Mouse (Mus musculus): ENCODE measurements around the gene Ubash3b. TPM values are rescaled to one million over a fixed set of nuclear protein-coding genes. Genes with fewer than 3 reads are reported as not detected.

Gene Ubash3b
- total RNA-seq, 1 experiment from 2014 or later = 2.1 TPM

DNA sequence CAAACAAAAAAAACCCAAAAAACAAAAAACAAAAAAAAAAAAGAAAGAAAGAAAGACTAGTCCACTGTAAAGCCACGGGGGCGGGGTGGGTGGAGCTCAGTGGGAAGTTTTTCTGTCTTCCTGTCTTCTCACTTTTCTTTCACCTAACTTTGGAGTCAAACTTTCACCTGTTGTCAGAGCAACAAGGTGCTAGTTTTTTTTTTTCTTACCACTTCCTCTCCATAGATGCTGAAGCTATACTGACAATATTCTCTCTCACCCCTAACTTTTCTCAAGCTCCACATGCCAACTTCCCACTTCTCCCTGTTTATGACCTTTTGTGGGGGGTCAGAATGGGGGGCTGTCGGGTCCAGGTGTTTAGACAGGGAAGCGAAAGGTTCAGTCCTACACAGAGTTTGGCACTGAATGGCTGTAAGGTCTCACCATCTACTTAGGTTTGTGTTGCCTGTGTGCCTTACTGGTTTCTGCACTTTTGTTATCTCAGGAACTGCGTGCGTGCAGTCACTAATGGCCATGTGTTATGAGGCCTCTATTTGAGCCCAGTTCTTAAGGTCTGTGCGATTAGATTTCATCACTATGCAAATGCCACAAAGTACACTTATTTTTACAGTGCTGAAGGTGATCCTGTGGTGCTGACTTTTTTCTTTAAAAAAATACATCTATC lies 164.2 kb downstream of the Ubash3b start:
- no peak for DNase-seq

DNA sequence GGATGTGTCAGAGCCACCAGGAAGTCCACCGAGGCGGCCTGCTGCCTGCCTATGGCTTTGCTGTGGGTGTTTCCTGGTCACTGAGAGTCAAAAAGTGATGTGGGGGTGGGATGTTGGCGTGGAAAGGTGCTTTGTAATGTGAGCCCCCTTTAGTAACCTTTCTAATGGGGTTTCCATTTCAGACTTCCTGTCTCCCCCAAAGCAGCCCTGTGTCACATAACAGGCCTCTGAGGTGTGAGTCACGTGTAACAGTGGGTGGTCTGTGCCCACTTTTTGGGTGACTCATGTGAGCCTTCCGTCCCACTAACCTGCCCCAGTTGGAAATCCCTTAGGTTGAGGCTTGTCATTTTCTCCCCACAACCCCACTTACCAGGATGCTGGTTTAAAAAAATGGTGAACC lies 167.4 kb downstream of the Ubash3b start:
- no peak for DNase-seq

DNA sequence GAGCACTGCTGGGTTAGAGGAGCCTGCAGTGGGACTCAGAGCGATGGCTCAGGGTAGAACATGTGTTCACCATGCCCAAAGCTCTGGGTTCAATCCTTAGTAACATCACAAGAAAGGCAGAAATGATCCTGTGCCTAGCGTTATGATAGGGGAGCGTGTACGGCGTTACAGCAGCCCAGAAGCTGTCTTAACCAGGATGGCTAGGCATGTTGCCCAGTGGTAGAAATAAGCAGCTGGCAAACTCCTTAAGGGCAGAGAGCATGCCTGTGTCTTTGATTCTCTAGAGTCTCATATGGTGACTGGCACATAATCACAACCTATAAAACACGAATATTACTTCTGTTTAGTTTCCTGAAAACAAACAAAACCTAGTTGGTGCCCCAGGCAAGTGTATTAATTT lies 170.0 kb downstream of the Ubash3b start:
- no peak for DNase-seq

DNA sequence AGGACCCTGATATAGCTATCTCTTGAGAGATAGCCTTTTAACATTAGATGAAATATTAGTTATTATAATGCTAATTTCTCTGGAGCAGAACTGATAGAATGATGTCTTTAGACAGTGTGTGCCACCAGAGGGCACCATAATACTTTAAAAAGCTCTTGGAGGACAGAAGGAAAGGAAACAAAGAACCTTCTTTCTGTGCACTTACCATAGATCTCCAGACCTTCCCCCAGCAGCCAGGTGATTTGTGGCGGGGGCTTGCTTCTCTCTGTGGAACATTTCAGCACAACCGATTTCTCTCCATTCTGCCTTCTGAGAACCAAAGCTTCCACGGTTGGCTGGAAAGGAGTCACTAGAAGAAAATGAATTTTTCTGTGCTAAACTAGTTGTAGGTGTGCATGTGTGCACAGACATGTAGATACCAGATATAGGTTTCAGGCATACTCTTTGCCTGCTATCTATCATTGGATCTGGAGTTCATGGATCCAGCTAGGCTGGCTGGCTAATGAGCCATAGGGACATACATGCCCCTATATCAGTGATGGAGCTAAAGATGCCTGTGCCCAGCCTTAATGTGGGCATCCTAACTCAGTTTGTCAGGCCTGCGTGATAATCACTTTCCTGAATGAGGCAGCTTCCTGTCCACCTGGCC lies 171.4 kb downstream of the Ubash3b start:
- DNase-seq = peak; percentile 71

DNA sequence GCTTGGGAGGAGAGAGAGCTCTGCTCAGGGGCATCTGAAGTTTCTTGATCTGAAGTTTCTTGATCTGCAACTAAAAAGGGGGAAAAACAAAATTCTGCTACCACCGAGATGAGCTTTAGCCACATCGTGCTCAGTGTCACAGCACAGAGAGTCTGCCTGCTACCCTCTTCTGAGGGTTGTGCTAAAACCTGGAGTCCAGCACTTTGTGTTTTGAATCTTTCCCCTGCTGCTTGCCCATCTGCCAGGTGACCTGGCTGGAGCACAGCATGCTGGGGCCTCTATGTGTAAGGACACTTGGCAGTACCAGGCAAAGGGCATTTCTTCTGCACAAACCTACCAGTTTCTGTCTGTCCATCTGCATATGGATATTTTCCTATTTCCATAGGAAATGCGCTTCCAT lies 177.2 kb downstream of the Ubash3b start:
- no peak for DNase-seq

DNA sequence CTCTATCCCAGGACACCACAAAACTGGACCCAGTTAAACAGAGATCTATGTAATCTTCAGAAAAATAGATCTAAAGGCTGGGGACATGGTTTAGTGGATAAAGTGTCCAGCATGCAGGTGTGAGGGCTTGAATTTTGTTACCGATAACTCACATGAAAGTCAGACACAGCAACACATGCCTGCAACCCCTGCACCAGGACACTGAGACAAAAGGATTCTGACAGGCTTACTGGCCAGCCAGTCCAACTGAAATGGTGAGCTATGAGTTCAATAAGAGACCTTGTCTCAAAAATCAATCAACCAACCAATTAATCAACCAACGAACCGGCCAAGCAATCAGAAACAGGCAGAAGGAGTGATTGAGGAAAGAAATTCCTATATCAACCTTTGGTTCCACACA lies 177.7 kb downstream of the Ubash3b start:
- no peak for DNase-seq

DNA sequence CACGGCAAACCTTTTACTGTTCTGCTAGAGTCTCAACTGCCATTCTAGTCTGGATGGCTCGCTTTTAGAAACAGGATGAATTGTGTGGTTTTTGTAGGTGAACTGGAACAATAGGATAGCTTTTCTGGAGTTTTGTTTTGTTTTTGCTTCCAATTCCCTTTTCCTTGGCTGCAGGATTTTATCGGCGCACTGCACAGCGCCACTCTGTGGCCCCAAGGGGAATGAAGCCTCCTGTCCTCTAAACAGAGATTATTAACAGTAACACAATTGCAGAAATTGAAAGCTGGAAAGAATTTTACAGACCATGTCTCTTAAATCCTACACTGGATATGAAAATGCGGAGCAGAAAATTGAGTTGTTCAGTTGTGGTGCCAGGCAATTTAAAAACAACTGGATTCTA lies 179.0 kb downstream of the Ubash3b start:
- peak; percentile 48 for DNase-seq

DNA sequence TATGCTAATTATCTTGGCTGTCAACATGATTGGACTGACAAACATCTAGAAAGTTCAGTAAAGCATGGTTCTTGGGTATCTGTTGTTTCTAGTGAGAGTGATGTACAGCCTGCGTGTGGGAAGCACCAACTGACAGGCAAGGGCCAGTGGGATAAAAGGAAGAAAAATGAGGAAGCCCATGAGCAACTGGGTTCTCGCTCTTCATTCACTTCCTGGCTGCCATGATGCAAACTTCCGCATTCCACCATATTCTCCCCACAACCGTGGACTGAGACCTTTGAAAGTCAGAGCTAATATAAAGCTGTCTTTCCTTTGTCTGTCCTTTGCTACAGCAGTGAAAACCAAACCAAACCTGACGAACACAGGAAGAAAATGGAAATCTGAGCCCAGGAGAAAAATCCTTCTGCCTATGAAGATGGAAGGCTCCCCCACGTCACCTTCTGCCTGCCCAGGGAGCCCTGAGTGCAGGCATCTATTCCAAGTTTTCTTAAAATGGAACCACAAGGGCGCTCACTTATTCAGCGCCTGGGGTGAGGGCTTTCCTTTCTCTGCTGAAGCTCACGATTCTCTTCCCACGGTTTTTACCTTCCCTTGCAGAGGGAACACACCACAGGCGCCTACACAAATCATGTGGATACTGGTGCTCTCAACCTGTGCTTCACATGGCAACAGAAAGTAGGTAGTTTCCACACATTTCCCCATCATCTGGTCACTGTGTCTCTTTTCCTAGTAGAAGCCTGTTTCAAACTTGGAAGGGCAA lies 187.3 kb downstream of the Ubash3b start:
- no peak for DNase-seq

DNA sequence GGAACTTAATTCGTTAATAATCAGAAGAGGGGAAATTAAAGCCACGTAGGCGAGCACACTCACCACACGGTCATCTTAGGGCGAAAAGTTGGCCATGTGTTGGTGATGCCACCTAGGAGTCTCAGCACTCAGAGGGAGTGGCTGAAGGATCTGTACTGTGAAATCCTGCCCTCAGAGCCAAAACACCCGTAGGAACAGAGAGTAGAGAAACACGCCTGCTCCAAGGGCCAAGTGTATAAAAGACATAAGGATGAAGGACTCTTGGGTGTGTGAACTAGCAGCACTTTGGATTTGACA lies 197.1 kb downstream of the Ubash3b start:
- no peak for DNase-seq

DNA sequence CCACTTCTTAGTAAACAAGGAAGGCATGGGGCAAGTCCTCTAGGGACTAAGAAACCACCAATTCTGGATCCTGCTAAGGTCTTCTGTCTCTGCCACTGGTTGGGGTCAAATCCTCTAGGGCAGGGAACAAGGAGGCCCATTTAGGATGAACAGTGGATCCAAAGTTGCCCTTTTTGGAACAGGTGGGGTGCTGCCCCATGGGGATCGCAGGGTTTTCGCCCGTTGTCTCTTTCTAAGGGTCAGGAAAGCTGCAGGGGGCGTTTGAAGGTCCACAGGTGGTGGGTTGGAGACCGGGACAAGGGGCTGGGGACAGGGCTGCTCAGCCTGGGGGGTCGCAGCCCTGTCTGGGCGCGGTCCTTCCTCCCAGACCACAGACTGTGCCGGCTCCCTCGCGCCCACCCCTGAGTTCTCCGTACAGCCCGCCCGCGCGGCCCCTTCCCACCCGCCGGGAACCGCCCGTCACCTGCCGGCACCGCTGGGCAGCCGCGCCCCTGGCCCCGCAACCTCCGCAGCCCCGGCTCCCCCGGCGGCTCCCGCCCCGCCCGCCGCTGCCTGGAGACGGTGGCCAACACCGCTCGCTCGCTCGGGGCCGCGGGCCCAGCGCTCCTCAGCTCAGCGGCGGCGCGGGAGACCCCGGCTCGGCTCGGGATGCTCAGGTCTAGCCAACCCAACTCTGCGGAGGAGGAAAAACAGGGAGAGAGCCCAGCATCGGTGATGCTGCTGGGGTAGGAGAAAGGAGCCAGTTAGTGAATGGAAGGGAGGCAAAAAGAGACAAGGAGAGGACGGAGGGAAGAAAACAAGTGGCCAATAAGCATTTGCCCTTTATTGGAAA lies 197.7 kb downstream of the Ubash3b start, which contains the start of gene Jhy:
Jhy (minus strand) TSS at position 533 of the 832 bp plus-strand sequence.
- no peak for DNase-seq

DNA sequence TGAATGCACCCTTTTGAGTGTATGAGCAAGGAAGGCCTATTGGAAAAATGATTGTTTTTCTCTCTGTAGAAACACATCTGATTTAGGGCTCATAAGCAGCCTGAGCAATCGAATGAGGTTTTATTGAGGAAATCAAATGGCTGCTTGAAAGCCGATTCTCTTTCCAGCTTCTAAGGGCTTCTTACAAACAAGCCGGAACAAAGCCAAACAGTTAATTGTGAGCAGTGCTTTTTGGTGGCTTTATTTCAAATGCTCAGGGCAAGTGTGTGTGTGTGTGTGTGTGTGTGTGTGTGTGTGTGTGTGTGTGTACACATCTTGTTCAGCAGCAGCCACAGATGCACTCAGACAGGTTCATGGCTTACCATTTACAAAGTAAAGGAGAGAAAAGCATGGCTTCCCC lies 200.1 kb downstream of the Ubash3b start:
- DNase-seq = no peak

Other genes with a start within 250 kb of the Ubash3b start
- not detected in 2 replicates for gene Jhy, start 197.6 kb downstream of the Ubash3b start, total RNA-seq (2021)
- gene Crtam, start 157.1 kb downstream of the Ubash3b start, total RNA-seq (2021) = 0.26 TPM in 1 of 2 replicates, not detected in the other